Mouse (Mus musculus) kidney, adult 2 months (tissue): Measurements from ENCODE around the gene Hmces. TPM values are rescaled to one million over a fixed set of nuclear protein-coding genes. Genes with fewer than 3 reads are reported as not detected.

Experiments used
- DNase-seq: peaks from one replicate; pipeline ENCODE4 v3.0.0; 2021
- H3K27ac ChIP-seq: fragments of 200-500 bp; 2 replicates; pipeline ENCODE4 v1.5.1; 2012; ENCODE audit warnings: low read depth, low read length, control low read depth, inconsistent platforms; ENCODE audit not compliant: insufficient read depth
- H3K27me3 ChIP-seq: fragments of 200-500 bp; replicated peaks from 2 replicates; pipeline ENCODE4 v1.6.1; 2012; ENCODE audit warnings: mild to moderate bottlenecking, moderate library complexity, low read length, inconsistent platforms; ENCODE audit not compliant: control insufficient read depth, insufficient read depth
- H3K36me3 ChIP-seq: fragments of 200-500 bp; 2 replicates; pipeline ENCODE4 v1.6.1; 2012; ENCODE audit warnings: mild to moderate bottlenecking, moderate library complexity, low read length, inconsistent platforms; ENCODE audit not compliant: control insufficient read depth, insufficient read depth
- H3K4me1 ChIP-seq: fragments of 200-500 bp; 2 replicates; pipeline ENCODE4 v1.6.1; 2011; ENCODE audit warnings: low read length; ENCODE audit not compliant: control insufficient read depth, insufficient read depth
- H3K4me3 ChIP-seq: fragments of 200-500 bp; 2 replicates; pipeline ENCODE4 v1.5.1; 2011; ENCODE audit warnings: mild to moderate bottlenecking, low read depth, low read length, control low read depth; ENCODE audit not compliant: insufficient read depth
- CTCF ChIP-seq: fragments of 200-500 bp; conservative IDR thresholded peaks from 2 replicates; pipeline ENCODE4 v1.5.1; 2011; ENCODE audit warnings: low read depth, mild to moderate bottlenecking, control low read depth, low read length, moderate library complexity, mixed read lengths; ENCODE audit not compliant: insufficient read depth, insufficient read length
- POLR2A ChIP-seq: fragments of 200-500 bp; IDR thresholded peaks from one replicate; pipeline ENCODE4 v1.6.1; 2011; ENCODE audit warnings: low read depth, low read length, control low read depth
- WGBS: fragments of 180-500 bp; shearing (Covaris S2); methylation state at CpG from one replicate; pipeline ENCODE4 v1.1.7; 2018; 5-methylcytosine and 5-hydroxymethylcytosine counted together
- polyA plus RNA-seq: library from polyadenylated mRNA; depleted of rRNA; stranded (reverse); fragments of >200 nt; gene quantifications from 2 replicates; pipeline ENCODE4 v1.2.3, GENCODE M21; 2012

Gene Hmces
- polyA plus RNA-seq, 1 experiment = 19.8 TPM

GRCm38 (mm10) chr6:87882816-87883215 lies 30.9 kb upstream of the Hmces start:
- no peaks in the 10 kb centered on the region for H3K36me3 ChIP-seq
- TF ChIP-seq CTCF = no peak
- TF ChIP-seq POLR2A = no peak
- H3K4me3 ChIP-seq = no peak overlapping the region
- H3K27me3 ChIP-seq = no peaks in the 10 kb centered on the region
- DNase-seq = no peak
- H3K27ac ChIP-seq = no peak overlapping the region
- 68% methylated on average over 4 of the region's 4 CpGs for WGBS
- peaks cover 8% of the 10 kb centered on the region; the same call in 1 of the 2 replicates for H3K4me1 ChIP-seq

DNA sequence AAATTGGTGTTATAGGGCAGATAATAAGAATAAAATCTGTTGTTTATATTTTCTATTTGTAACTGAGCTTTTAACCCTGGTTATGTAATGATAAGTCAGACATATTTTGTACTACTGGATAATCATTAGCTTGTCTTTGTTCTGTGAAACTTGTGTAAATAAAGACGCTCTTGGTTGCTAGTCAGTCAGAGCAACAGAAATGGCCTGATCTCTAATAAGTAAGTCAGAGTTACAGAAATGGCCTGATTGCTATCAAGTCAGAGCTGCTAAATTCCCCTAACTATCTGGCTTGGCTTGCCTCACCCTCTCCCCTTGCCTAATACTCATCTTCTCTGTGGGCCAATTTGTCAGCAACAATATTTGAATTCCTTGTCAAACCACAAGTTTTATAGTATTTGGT lies 27.0 kb upstream of the Hmces start:
- DNase-seq = peak; percentile 39
- Histone ChIP-seq H3K27ac (peak overlapping the region; percentile 17), H3K36me3 (no peaks in the 10 kb centered on the region), H3K4me1 (peaks cover 8% of the 10 kb centered on the region; the same call in 1 of the 2 replicates), H3K27me3 (no peaks in the 10 kb centered on the region), H3K4me3 (no peak overlapping the region)
- 33% methylated on average over 1 of the region's 1 CpGs for WGBS
- no peak for TF ChIP-seq CTCF
- TF ChIP-seq POLR2A = no peak

- Histone ChIP-seq H3K36me3 (no peaks in the 10 kb centered on the region), H3K27ac (peak within 1 kb of the TSS; percentile 26), H3K4me1 (peaks cover 8% of the 10 kb centered on the region; the same call in 1 of the 2 replicates), H3K27me3 (no peaks in the 10 kb centered on the region), H3K4me3 (peak within 1 kb of the TSS; percentile 85)
- peak; percentile 100 for DNase-seq
- TF ChIP-seq POLR2A (peak; percentile 68), CTCF (peak; percentile 92)
- WGBS = under 1% methylated on average over 31 of the region's 31 CpGs
Observed at GRCm38 (mm10) chr6:87887594-87888233, 26.0 kb upstream of the Hmces start, which contains the start of gene Copg1. Gene Copg1, plus strand, starts transcription at chr6:87887814.

DNA sequence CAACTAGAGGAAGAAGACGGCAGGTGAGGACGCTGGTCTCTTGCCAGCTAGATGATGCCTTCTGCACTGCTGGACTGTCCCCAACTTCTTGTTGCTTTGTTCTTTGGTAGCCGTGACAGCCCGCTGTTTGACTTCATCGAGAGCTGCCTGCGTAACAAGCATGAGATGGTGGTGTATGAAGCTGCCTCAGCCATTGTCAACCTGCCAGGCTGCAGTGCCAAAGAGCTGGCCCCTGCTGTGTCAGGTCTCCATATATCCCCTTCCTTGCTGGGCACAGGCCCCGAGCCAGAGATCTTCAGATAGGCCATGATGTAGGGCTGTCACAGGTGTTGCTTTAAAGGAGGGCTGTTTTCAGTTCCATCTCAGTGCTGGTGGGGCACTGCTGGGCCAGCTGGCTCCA lies 19.8 kb upstream of the Hmces start:
- DNase-seq = no peak
- 84% methylated on average over 7 of the region's 7 CpGs for WGBS
- Histone ChIP-seq H3K36me3 (no peaks in the 10 kb centered on the region; the same call in none of the 2 replicates), H3K4me1 (no peaks in the 10 kb centered on the region; the same call in 1 of the 2 replicates), H3K4me3 (no peak overlapping the region), H3K27me3 (no peaks in the 10 kb centered on the region), H3K27ac (no peak overlapping the region)
- TF ChIP-seq POLR2A (no peak), CTCF (no peak)

GRCm38 (mm10) chr6:87898028-87898427 lies 15.7 kb upstream of the Hmces start:
- no peak overlapping the region for H3K27ac ChIP-seq
- H3K27me3 ChIP-seq = no peaks in the 10 kb centered on the region
- TF ChIP-seq CTCF (no peak), POLR2A (no peak)
- no peaks in the 10 kb centered on the region; the same call in 1 of the 2 replicates for H3K4me1 ChIP-seq
- H3K4me3 ChIP-seq = no peak overlapping the region
- peaks cover 4% of the 10 kb centered on the region for H3K36me3 ChIP-seq
- 90% methylated on average over 10 of the region's 10 CpGs for WGBS
- DNase-seq = no peak

DNA sequence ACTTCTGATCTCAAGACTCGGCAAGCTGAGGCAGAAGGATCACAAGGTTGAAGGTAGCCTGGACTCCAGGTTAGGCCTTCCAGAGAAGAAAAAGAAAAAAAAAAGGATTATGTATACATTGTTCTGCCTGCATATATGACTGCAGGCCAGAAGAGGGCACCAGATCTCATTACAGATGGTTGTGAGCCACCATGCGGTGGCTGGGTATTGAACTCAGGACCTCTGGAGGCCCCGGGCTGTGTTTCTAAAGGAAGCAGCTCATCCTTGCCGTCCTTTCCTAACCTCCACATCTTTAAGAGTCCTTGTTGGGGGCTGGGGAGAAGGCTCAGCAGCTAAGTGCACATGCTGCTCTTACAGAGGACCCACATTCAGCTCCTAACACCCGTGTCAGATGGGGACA lies 7.1 kb upstream of the Hmces start:
- Histone ChIP-seq H3K27ac (no peak overlapping the region), H3K4me3 (no peak overlapping the region), H3K27me3 (no peaks in the 10 kb centered on the region), H3K4me1 (no peaks in the 10 kb centered on the region), H3K36me3 (peaks cover 8% of the 10 kb centered on the region)
- TF ChIP-seq CTCF (peak; percentile 36), POLR2A (no peak)
- WGBS = 73% methylated on average over 5 of the region's 5 CpGs
- DNase-seq = no peak

DNA sequence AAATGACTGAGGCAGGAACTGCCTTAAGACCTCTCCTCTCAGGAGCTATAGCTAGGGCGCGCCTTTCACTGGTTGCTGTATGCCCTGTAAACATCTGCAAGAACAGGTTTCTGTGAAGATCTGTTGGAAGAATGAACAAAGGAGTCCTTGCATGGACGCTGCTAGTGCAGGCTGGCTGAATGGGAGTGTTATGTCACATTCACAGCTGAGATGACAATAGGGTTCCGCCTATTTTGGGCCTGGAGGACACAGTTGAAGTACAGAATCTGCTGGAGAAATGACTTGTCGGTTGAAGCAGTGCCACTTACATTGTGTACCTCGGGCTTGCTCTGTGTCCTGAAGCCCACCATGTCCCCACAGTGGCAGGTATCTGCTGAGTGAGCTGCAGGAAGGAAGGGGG lies 4.6 kb upstream of the Hmces start:
- DNase-seq = no peak
- Histone ChIP-seq H3K4me1 (no peaks in the 10 kb centered on the region), H3K27ac (no peak overlapping the region), H3K4me3 (no peak overlapping the region), H3K27me3 (no peaks in the 10 kb centered on the region), H3K36me3 (peaks cover 6% of the 10 kb centered on the region)
- WGBS = 91% methylated on average over 6 of the region's 6 CpGs
- TF ChIP-seq CTCF = no peak
- no peak for TF ChIP-seq POLR2A
